Mouse (Mus musculus) olfactory bulb, adult 2 months (tissue): Measurements from ENCODE around the gene Apba1. TPM values are rescaled to one million over a fixed set of nuclear protein-coding genes. Genes with fewer than 3 reads are reported as not detected.
A peak's percentile ranks its signal among the peaks of the same experiment; 100 is the strongest.

Source experiments
- H3K27ac ChIP-seq: fragments of 200-500 bp; 2 replicates; pipeline ENCODE4 v1.5.1; 2012; ENCODE audit warnings: low read depth, low read length; ENCODE audit not compliant: insufficient read depth
- H3K4me1 ChIP-seq: fragments of 200-500 bp; 2 replicates; pipeline ENCODE4 v1.6.1; 2012; ENCODE audit warnings: low read length; ENCODE audit not compliant: control insufficient read depth, insufficient read depth
- H3K4me3 ChIP-seq: fragments of 200-500 bp; 2 replicates; pipeline ENCODE4 v1.5.1; 2012; ENCODE audit warnings: mild to moderate bottlenecking, low read depth, low read length, moderate library complexity; ENCODE audit not compliant: insufficient read depth
- CTCF ChIP-seq: fragments of 200-500 bp; IDR thresholded peaks from 2 replicates; pipeline ENCODE4 v1.5.1; 2012; ENCODE audit warnings: low read depth, mild to moderate bottlenecking, low read length, moderate library complexity; ENCODE audit not compliant: insufficient read depth
- POLR2A ChIP-seq: fragments of 200-500 bp; IDR thresholded peaks from 2 replicates; pipeline ENCODE4 v1.6.1; 2012; ENCODE audit warnings: mild to moderate bottlenecking, low read depth, low read length, moderate library complexity; ENCODE audit not compliant: insufficient read depth
- WGBS: fragments of 180-500 bp; shearing (Covaris S2); methylation state at CpG from one replicate; pipeline ENCODE4 v1.1.7; 2018; 5-methylcytosine and 5-hydroxymethylcytosine counted together
- polyA plus RNA-seq: library from polyadenylated mRNA; stranded (reverse); fragments of >200 nt; gene quantifications from 2 replicates; pipeline ENCODE4 v1.2.4, GENCODE M21; 2012; ENCODE audit warnings: low replicate concordance; ENCODE audit not compliant: missing spikeins, insufficient read depth, insufficient read length

Apba1 gene
- polyA plus RNA-seq, 1 experiment: 45.8 TPM

GRCm38 (mm10) chr19:23898501-23898900 is 139.8 kb downstream of the Apba1 start:
- no peak overlapping the region for H3K27ac ChIP-seq
- WGBS: 55% methylated on average over 11 of the region's 11 CpGs

GRCm38 (mm10) chr19:23901177-23901576 is 142.5 kb downstream of the Apba1 start:
- TF ChIP-seq CTCF (0 out of 2 replicates have a peak, but pooled peaks have one; percentile 14), POLR2A (no peak)
- WGBS: 90% methylated on average over 3 of the region's 3 CpGs
- Histone ChIP-seq H3K4me1 (peaks cover 11% of the 10 kb centered on the region), H3K27ac (no peak overlapping the region), H3K4me3 (no peak overlapping the region)

More at GRCm38 (mm10) chr19:23898501-23898900, 139.8 kb downstream of the Apba1 start:
- no peak overlapping the region for H3K4me3 ChIP-seq
- peaks cover 11% of the 10 kb centered on the region for H3K4me1 ChIP-seq
- TF ChIP-seq POLR2A (no peak), CTCF (no peak)

- no peak overlapping the region for H3K27ac ChIP-seq
- TF ChIP-seq CTCF (no peak), POLR2A (no peak)
- H3K4me3 ChIP-seq: no peak overlapping the region
- peaks cover 10% of the 10 kb centered on the region for H3K4me1 ChIP-seq
- WGBS: 67% methylated on average over 4 of the region's 4 CpGs
Measured at GRCm38 (mm10) chr19:23901768-23902167, 143.1 kb downstream of the Apba1 start.

GRCm38 (mm10) chr19:23903066-23903465 is 144.4 kb downstream of the Apba1 start:
- WGBS: 84% methylated on average over 7 of the region's 7 CpGs
- no peak overlapping the region for H3K4me3 ChIP-seq
- H3K27ac ChIP-seq: no peak overlapping the region
- peaks cover 7% of the 10 kb centered on the region for H3K4me1 ChIP-seq
- TF ChIP-seq CTCF: no peak

- 39% methylated on average over 4 of the region's 4 CpGs for WGBS
- Histone ChIP-seq H3K4me1 (0 out of 2 replicates have a peak, but pooled peaks cover 2% of the 10 kb centered on the region), H3K4me3 (no peak overlapping the region), H3K27ac (no peak overlapping the region)
- TF ChIP-seq POLR2A: no peak
- TF ChIP-seq CTCF: no peak
Measured at GRCm38 (mm10) chr19:23904922-23905321, 146.2 kb downstream of the Apba1 start.

GRCm38 (mm10) chr19:23905772-23906171 is 147.1 kb downstream of the Apba1 start:
- no peak for TF ChIP-seq CTCF
- TF ChIP-seq POLR2A: no peak
- Histone ChIP-seq H3K27ac (no peak overlapping the region), H3K4me3 (no peak overlapping the region), H3K4me1 (0 out of 2 replicates have a peak, but pooled peaks cover 2% of the 10 kb centered on the region)
- 79% methylated on average over 5 of the region's 5 CpGs for WGBS

- WGBS: 78% methylated on average over 4 of the region's 4 CpGs
- Histone ChIP-seq H3K4me1 (no peaks in the 10 kb centered on the region), H3K27ac (no peak overlapping the region), H3K4me3 (no peak overlapping the region)
- TF ChIP-seq POLR2A (no peak), CTCF (no peak)
Measured at GRCm38 (mm10) chr19:23910345-23910744, 151.7 kb downstream of the Apba1 start.

GRCm38 (mm10) chr19:23919384-23920219 is 160.9 kb downstream of the Apba1 start:
- no peak overlapping the region for H3K4me3 ChIP-seq
- H3K4me1 ChIP-seq: peaks cover 10% of the 10 kb centered on the region; the same call in 1 of the 2 replicates
- no peak for TF ChIP-seq CTCF
- TF ChIP-seq POLR2A: no peak
- WGBS: 53% methylated on average over 5 of the region's 5 CpGs
- no peak overlapping the region for H3K27ac ChIP-seq

GRCm38 (mm10) chr19:23920220-23920544 is 161.5 kb downstream of the Apba1 start:
- no peak overlapping the region for H3K27ac ChIP-seq
- no peak for TF ChIP-seq POLR2A
- TF ChIP-seq CTCF: no peak
- H3K4me1 ChIP-seq: peaks cover 14% of the 10 kb centered on the region; the same call in 1 of the 2 replicates
- 40% methylated on average over 8 of the region's 8 CpGs for WGBS
- no peak overlapping the region for H3K4me3 ChIP-seq

- TF ChIP-seq CTCF: no peak
- TF ChIP-seq POLR2A: no peak
- 88% methylated on average over 9 of the region's 9 CpGs for WGBS
Measured at GRCm38 (mm10) chr19:23922601-23923000, 163.9 kb downstream of the Apba1 start.

More at GRCm38 (mm10) chr19:23922601-23923000, 163.9 kb downstream of the Apba1 start:
- no peak overlapping the region for H3K27ac ChIP-seq
- H3K4me1 ChIP-seq: peaks cover 14% of the 10 kb centered on the region; the same call in 1 of the 2 replicates
- no peak overlapping the region for H3K4me3 ChIP-seq
